Mouse (Mus musculus) kidney, adult 2 months (tissue): ENCODE measurements around the gene Fam180a.

Experiments
- CTCF ChIP-seq: fragments of 200-500 bp; conservative IDR thresholded peaks from 2 replicates; pipeline ENCODE4 v1.5.1; 2011; ENCODE audit warnings: low read depth, mild to moderate bottlenecking, control low read depth, low read length, moderate library complexity, mixed read lengths; ENCODE audit not compliant: insufficient read depth, insufficient read length
- POLR2A ChIP-seq: fragments of 200-500 bp; IDR thresholded peaks from one replicate; pipeline ENCODE4 v1.6.1; 2011; ENCODE audit warnings: low read depth, low read length, control low read depth

DNA sequence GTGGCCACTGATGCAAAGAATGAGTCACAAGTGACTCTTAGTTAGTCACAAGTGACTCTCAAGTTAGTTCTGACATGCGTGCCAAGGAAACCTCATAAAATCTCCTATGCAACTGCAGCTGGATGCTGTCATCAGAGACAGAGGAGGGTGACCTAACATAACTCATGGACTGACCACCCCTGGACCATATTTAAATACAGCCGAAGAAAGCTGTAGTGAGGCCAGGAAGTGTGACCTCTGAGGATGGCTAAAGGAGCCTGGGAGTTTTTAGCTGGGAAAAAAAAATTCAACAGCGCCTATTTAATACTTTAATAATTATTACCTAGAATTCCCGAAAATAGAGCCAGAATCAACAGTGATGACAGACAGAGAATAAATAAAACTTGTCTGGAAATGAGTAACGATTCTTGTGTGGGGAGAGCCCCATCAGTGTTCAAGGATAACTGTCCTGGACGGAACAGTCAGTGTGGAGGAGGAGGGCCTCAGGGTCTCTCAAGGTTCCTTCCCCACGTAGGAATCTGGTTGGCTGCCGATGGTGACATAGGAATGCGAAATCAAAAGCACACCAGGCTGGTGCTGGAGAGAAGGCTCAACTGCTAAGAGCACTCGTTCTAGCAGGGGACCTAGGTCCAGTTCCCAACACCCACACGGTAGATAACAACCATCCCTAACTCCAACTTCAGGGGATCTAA, 52.4 kb downstream of the Fam180a start:
- no peak for TF ChIP-seq CTCF
- no peak for TF ChIP-seq POLR2A
